Mouse (Mus musculus): ENCODE results near the gene Cnep1r1. TPM values are rescaled to one million over a fixed set of nuclear protein-coding genes. Genes with fewer than 3 reads are reported as not detected.

Gene Cnep1r1
- total RNA-seq (2021): 30.5 and 32.6 TPM in 2 replicates
- long read RNA-seq, experiment 1, transcript Cnep1r1-201 (6 exons, 1,731 nt): major isoform, 16 of 24 reads
- long read RNA-seq, experiment 1, partial matches to known transcripts: 1 of 24 reads
- long read RNA-seq, experiment 1, other reads (novel, unspliced or antisense): 5 of 24 reads
- long read RNA-seq, experiment 2, transcript Cnep1r1-201 (6 exons, 1,731 nt): major isoform, 6 of 12 reads
- long read RNA-seq, experiment 2, partial matches to known transcripts: 0 of 12 reads
- long read RNA-seq, experiment 2, other reads (novel, unspliced or antisense): 5 of 12 reads

GRCm38 (mm10) chr8:88118456-88119036, at the start of gene Cnep1r1:
TSS of gene Cnep1r1 (plus strand) at chr8:88118769.
- peak; percentile 94 for DNase-seq

- DNase-seq: no peak
Observed at GRCm38 (mm10) chr8:88082183-88082582, 36.4 kb upstream of the Cnep1r1 start.

- DNase-seq: no peak
Observed at GRCm38 (mm10) chr8:88088006-88088405, 30.6 kb upstream of the Cnep1r1 start.

DNA sequence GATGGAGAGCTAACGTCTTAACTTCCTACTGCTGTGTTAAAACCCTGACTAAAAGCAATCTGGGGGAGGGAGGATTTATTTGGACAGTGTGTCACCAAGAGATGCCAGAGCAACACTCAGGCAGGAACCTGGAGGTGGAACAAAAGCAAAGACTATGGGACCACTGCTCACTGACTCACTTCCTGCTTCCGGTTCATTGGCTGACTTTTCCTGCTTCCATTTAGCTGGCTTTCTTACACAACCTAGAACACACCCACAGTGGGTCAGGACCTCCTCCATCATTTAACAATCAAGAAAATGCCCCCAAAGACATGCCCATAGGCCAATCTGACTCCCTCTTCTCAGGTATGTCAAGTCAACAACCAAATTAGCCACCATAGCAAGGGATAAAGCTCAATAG, 26.9 kb upstream of the Cnep1r1 start:
- DNase-seq: no peak

GRCm38 (mm10) chr8:88093367-88093766, 25.2 kb upstream of the Cnep1r1 start:
- no peak for DNase-seq

- DNase-seq: no peak
Observed at GRCm38 (mm10) chr8:88098856-88099255, 19.7 kb upstream of the Cnep1r1 start.

DNA sequence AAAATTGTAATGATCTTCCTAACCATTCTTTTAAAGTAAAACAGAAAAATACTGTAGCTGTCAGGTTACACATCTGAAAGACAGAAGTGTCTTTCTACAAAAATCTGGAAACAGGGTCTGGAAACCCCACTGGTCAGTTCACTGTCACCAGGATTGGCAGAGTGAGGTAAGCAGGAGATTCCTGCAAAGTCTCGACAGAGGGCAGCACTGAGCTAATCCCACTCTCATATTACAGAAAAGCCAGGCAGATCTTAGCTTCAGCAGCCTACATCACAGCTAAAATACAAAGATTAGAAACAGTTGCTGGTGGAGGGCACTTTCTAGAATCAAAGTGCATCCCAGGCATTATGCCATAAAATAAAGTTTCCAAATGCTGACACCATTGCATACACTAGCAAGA, 19.0 kb upstream of the Cnep1r1 start:
- peak; percentile 53 for DNase-seq

- DNase-seq: no peak
Observed at GRCm38 (mm10) chr8:88109241-88109640, 9.3 kb upstream of the Cnep1r1 start.

- peak; percentile 40 for DNase-seq
Observed at GRCm38 (mm10) chr8:88119076-88119475, 507 bp downstream of the Cnep1r1 start.

DNA sequence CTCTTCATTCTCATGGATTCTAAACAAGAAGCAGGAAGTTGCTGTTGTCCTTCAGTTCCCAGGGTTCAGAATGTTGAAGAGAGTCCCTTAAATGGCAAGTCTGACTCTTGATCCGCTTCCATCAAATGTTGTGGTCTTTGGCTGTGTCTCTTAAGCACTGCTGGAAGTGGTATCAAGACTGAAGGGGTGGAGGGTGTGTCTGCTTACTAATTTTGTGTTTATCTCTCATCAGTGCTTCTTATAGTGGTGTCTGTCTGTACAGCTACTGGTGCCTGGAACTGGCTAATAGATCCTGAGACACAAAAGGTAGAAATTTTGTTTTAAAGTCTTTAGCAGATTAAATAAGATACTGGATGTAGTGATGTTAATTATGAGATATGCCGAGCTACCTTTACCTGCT, 6.3 kb downstream of the Cnep1r1 start:
- DNase-seq: no peak

GRCm38 (mm10) chr8:88129397-88129796, 10.8 kb downstream of the Cnep1r1 start:
- no peak for DNase-seq

DNA sequence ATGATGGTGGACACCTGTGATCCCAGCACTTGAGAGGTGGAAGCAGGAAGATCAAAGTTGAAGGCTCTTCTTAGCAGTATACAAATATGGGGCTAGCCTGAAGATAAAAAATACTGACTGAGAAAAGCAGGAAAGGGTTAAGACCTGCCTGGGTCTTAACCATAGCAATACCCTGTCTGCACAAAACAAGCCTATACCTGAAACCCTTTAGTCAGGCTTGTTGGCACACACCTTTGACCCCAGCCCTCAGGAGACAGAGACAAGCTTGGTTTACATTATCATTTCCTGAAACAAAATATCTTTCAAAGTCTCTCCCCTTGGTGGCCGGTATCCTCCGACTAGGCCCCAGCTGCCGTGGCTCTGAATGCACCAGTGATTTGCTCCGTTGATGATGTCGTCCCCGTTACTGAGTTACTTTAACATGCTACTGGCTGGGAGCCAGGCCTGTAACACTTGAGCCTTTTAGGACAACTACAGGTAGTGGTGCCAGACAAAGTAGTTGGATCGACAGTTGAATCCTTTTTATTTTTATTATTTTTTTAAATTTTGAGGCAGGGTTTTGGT, 12.3 kb downstream of the Cnep1r1 start:
- DNase-seq: no peak

DNA sequence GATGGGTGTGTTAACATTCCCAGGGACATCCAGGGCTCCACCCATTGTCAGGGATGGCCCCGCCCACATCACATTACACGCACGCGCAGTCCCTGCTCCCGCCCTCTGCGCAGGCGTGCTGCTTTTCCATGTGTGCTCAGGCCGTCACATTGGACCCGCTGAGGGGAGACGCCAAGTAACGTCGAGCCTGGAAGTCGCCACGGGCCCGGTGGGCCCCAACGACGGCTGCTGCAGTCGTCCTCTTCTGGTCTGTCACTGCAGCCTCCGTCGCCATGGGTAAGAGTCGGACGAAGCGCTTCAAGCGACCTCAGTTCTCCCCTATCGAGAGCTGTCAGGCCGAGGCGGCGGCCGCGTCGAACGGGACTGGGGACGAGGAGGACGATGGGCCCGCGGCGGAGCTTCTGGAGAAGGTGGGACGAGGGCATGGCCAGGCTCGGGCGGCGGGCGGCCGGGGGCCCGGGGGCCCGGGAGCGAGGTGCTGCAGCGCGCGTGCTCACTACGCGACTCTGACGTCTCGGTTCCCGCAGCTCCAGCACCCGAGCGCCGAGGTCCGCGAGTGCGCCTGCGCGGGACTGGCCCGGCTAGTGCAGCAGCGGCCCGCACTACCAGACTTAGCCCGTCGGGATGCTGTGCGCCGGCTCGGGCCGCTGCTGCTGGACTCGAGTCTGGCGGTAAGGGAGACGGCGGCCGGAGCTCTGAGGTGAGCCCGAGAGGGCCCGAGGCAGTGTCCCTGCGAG, 19.3 kb downstream of the Cnep1r1 start, which contains the start of gene Heatr3:
TSS of gene Heatr3 (plus strand) at position 108 of the 737 bp plus-strand sequence.
- DNase-seq: peak; percentile 98

GRCm38 (mm10) chr8:88139256-88139655, 20.7 kb downstream of the Cnep1r1 start:
- no peak for DNase-seq

DNA sequence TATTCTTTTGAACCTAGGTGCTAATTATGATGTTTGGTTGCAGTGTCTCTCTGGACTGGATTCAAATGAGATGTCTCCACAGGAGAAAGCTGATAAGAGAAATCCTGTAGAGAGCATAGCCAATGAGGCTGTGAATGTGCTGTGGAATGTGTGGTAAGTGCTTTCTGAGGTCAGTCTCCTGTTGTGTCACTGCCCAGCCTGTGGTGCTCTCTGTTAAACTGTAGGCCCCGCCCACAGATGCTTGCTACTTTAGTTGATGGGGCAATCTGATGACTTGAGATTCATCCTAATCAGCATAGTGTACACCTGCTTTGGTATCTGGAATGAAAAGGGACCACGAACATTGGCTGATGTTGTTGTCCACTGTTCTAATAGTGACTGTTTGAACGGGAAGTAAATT, 23.1 kb downstream of the Cnep1r1 start:
- DNase-seq: peak; percentile 14

- DNase-seq: no peak
Observed at GRCm38 (mm10) chr8:88144041-88144440, 25.5 kb downstream of the Cnep1r1 start.

DNA sequence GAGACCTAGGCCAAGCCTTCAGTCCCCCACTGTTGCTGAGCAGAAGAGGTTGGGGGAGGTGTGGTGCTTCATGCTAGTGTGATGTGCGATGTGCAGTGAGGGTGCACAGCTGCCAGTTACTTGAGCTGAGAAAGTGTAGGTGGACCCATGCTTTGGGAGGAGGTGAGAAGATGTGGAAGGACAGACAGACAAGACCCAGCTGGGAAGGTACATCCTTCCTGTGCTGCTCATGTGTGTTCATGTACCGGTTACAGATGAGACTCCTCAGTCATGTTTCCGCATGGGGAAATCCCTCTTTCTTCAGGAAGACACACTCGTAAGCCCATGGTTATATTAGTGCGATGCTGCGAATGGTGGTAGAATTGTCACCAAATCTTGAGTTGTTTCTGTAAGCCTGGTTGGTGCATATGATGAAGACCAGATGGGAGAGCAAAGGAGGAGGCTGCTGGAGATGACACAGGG, 32.4 kb downstream of the Cnep1r1 start:
- DNase-seq: no peak

DNA sequence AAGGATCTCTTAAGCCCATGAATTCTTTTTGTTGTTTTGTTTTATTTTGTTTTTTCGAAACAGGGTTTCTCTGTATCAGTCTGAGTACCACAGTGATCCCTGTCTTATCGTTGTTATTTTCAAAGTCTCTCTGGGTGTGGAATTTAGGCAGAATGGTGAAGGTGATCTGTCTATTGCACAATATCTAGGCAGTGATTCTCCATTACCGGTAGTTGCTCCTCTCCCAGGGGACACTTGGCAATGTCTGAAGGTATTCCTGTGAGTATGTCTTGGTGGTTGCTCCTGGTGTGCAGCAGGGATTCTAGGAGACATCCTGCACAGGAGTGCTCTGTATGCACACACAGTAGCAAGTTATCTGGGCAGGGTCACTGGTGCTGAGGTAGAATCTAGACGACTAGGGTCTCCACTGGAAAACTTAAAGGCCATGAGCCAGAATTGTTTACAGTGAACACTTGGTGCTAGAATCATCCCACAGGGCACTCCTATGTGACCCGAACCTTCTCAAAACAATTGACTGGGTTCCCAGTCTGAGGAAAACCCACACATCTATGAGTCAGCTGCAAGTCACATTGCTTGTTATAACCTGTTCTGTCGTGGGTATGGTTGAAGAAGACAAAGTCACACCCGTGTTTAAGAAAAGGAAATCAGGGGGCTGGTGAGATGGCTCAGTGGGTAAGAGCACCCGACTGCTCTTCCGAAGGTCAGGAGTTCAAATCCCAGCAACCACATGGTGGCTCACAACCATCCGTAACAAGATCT, 41.8 kb downstream of the Cnep1r1 start:
- DNase-seq: no peak

GRCm38 (mm10) chr8:88161439-88161838, 42.9 kb downstream of the Cnep1r1 start:
- DNase-seq: peak; percentile 82

DNA sequence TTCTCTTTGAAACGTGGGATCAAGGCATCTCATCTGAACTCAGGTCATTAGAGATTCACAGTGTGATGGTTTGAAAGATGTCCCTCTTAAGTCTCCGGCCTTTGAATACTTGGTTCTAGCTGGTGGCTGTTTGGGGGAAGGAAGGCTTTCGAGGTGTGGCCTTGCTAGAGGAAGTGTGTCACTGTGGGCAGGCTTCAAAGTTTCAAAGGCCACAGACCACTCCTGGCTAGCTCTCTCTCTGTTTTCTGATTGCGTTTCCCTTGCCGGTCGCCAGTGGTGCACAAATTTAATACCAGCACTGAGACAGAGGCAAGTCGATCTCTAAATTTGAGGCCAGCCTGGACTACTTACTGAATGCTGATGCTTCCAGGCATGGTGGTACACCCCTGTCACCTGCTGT, 56.7 kb downstream of the Cnep1r1 start:
- no peak for DNase-seq

- DNase-seq: no peak
Observed at GRCm38 (mm10) chr8:88177291-88177690, 58.7 kb downstream of the Cnep1r1 start.

- DNase-seq: no peak
Observed at GRCm38 (mm10) chr8:88183121-88183520, 64.6 kb downstream of the Cnep1r1 start.

Data from adrenal gland, postnatal 14 days (tissue).